Mouse (Mus musculus) kidney, postnatal 0 days (tissue): ENCODE results near the gene Ctc1. TPM values are rescaled to one million over a fixed set of nuclear protein-coding genes. Genes with fewer than 3 reads are reported as not detected.
"Not testable (repeated sequence)": the region's sequence is repeated elsewhere in the genome, so short reads cannot be mapped to it uniquely, and the experiment has no call there.

ENCODE experiments used
- ATAC-seq: fragments of 200-750 bp; cut with Nextera tagmentation; replicated peaks from 2 replicates; pipeline ENCODE4 v1.8.0; 2017; ENCODE audit warnings: low read depth, moderate number of reproducible peaks, moderate TSS enrichment, moderate library complexity; ENCODE audit not compliant: low FRiP score
- DNase-seq: peaks from one replicate; pipeline ENCODE4 v3.0.0-alpha.2; 2016; ENCODE audit warnings: low spot score
- H3K27ac ChIP-seq: fragments of 300-500 bp; sonication (generic); 2 replicates; pipeline ENCODE4 v1.5.1; 2014; ENCODE audit warnings: mild to moderate bottlenecking
- H3K27me3 ChIP-seq: fragments of 300-500 bp; sonication (generic); 2 replicates; pipeline ENCODE4 v1.6.1; 2014; ENCODE audit warnings: low read length, mixed read lengths; ENCODE audit not compliant: insufficient read depth
- H3K36me3 ChIP-seq: fragments of 300-500 bp; sonication (generic); 2 replicates; pipeline ENCODE4 v1.6.1; 2014; ENCODE audit warnings: low read length, mixed read lengths; ENCODE audit not compliant: insufficient read depth
- H3K4me1 ChIP-seq: fragments of 300-500 bp; sonication (generic); replicated peaks from 2 replicates; pipeline ENCODE4 v1.6.1; 2014; ENCODE audit warnings: antibody characterized with exemption, low read length, mixed read lengths; ENCODE audit not compliant: insufficient read depth
- H3K4me2 ChIP-seq: fragments of 300-500 bp; sonication (generic); 2 replicates; pipeline ENCODE4 v1.6.1; 2014; ENCODE audit warnings: mild to moderate bottlenecking, low read length, moderate library complexity, mixed read lengths
- H3K4me3 ChIP-seq: fragments of 300-500 bp; sonication (generic); replicated peaks from 2 replicates; pipeline ENCODE4 v1.5.1; 2014; ENCODE audit warnings: low read depth, low read length
- H3K9ac ChIP-seq: fragments of 300-500 bp; sonication (generic); 2 replicates; pipeline ENCODE4 v1.6.1; 2014; ENCODE audit warnings: low read depth, low read length
- H3K9me3 ChIP-seq: fragments of 300-500 bp; sonication (generic); replicated peaks from 2 replicates; pipeline ENCODE4 v1.6.1; 2016; ENCODE audit warnings: low read length, inconsistent platforms, mixed read lengths
- CTCF ChIP-seq: IDR thresholded peaks from 2 replicates; pipeline ENCODE4 v1.5.1; 2016; ENCODE audit warnings: antibody characterized with exemption, low read depth, mild to moderate bottlenecking, moderate library complexity
- WGBS: fragments of 180-500 bp; shearing (Covaris S2); extraction: QIAGEN DNeasy Blood & Tissue Kit; methylation state at CpG from one replicate; pipeline ENCODE4 v1.1.7; 2014; 5-methylcytosine and 5-hydroxymethylcytosine counted together
- polyA plus RNA-seq: library from polyadenylated mRNA; unstranded; fragments of >200 nt; fragmentation: Nextera tagmentation; extraction: Ambion mirVana; gene quantifications from 2 replicates; pipeline ENCODE4 v1.2.1, GENCODE M21; 2015

The Ctc1 gene
- polyA plus RNA-seq = 27.6 and 27.7 TPM in 2 replicates

GRCm38 (mm10) chr11:69015644-69016441, at the start of gene Ctc1:
TSS of gene Ctc1 (plus strand) at chr11:69015911.
- Histone ChIP-seq H3K27me3 (no peaks in the 10 kb centered on the region), H3K9ac (peak within 1 kb of the TSS; percentile 75), H3K9me3 (no peaks in the 10 kb centered on the region), H3K4me3 (peak within 1 kb of the TSS; percentile 57), H3K36me3 (no peaks in the 10 kb centered on the region), H3K4me1 (peaks cover 10% of the 10 kb centered on the region), H3K27ac (peak within 1 kb of the TSS; percentile 83), H3K4me2 (peak within 1 kb of the TSS; percentile 77)
- peak; percentile 94 for ATAC-seq
- peak; percentile 71 for TF ChIP-seq CTCF
- WGBS = 2% methylated on average over 38 of the region's 38 CpGs
- peak; percentile 98 for DNase-seq

GRCm38 (mm10) chr11:68966554-68966953, 49.2 kb upstream of the Ctc1 start:
- Histone ChIP-seq H3K9ac (no peak overlapping the region), H3K27me3 (no peaks in the 10 kb centered on the region), H3K36me3 (no peaks in the 10 kb centered on the region), H3K4me1 (peaks cover 6% of the 10 kb centered on the region; the same call in 1 of the 2 replicates), H3K27ac (no peak overlapping the region), H3K9me3 (no peaks in the 10 kb centered on the region), H3K4me2 (no peak overlapping the region), H3K4me3 (no peak overlapping the region)
- TF ChIP-seq CTCF = no peak
- ATAC-seq = no peak
- 28% methylated on average over 1 of the region's 1 CpGs for WGBS
- DNase-seq = no peak

- H3K9ac ChIP-seq = peak within 1 kb of the TSS; percentile 44
- no peaks in the 10 kb centered on the region for H3K27me3 ChIP-seq
- peak within 1 kb of the TSS; percentile 81 for H3K4me2 ChIP-seq
- peak within 1 kb of the TSS; percentile 43 for H3K4me3 ChIP-seq
- ATAC-seq (peak; percentile 93), DNase-seq (peak; percentile 94)
- H3K4me1 ChIP-seq = peaks cover 6% of the 10 kb centered on the region; the same call in 1 of the 2 replicates
- H3K36me3 ChIP-seq = no peaks in the 10 kb centered on the region
- peak; percentile 42 for TF ChIP-seq CTCF
- H3K27ac ChIP-seq = no peak within 1 kb of the TSS
- WGBS = 1% methylated on average over 50 of the region's 50 CpGs
- no peaks in the 10 kb centered on the region for H3K9me3 ChIP-seq
Measured at GRCm38 (mm10) chr11:68967337-68968282, 48.1 kb upstream of the Ctc1 start, which contains the start of gene Slc25a35. TSS of gene Slc25a35 (plus strand) at chr11:68968131.

GRCm38 (mm10) chr11:68968752-68969151, 47.0 kb upstream of the Ctc1 start:
- no peaks in the 10 kb centered on the region for H3K9me3 ChIP-seq
- H3K4me1 ChIP-seq = peaks cover 6% of the 10 kb centered on the region; the same call in 1 of the 2 replicates
- no peak overlapping the region for H3K4me3 ChIP-seq
- 0 out of 2 replicates have a peak overlapping the region, but pooled peaks have one; percentile 44 for H3K9ac ChIP-seq
- DNase-seq (no peak), ATAC-seq (no peak)
- no peak overlapping the region for H3K27ac ChIP-seq
- H3K27me3 ChIP-seq = no peaks in the 10 kb centered on the region
- H3K4me2 ChIP-seq = peak overlapping the region; percentile 81
- 88% methylated on average over 11 of the region's 11 CpGs for WGBS
- TF ChIP-seq CTCF = no peak
- no peaks in the 10 kb centered on the region for H3K36me3 ChIP-seq

- Histone ChIP-seq H3K9ac (no peak overlapping the region), H3K4me2 (no peak overlapping the region), H3K4me1 (peaks cover 6% of the 10 kb centered on the region; the same call in 1 of the 2 replicates), H3K36me3 (no peaks in the 10 kb centered on the region), H3K27me3 (no peaks in the 10 kb centered on the region), H3K27ac (no peak overlapping the region), H3K4me3 (no peak overlapping the region), H3K9me3 (no peaks in the 10 kb centered on the region)
- no peak for TF ChIP-seq CTCF
- DNase-seq (peak; percentile 42), ATAC-seq (no peak)
- WGBS = 71% methylated on average over 4 of the region's 4 CpGs
Measured at GRCm38 (mm10) chr11:68970232-68970631, 45.5 kb upstream of the Ctc1 start.

- under 1% methylated on average over 37 of the region's 38 CpGs for WGBS
- Histone ChIP-seq H3K4me2 (peak overlapping the region; percentile 68), H3K4me3 (peak overlapping the region; percentile 39), H3K9ac (peak overlapping the region; percentile 35; the same call in 1 of the 2 replicates)
- not testable (repeated sequence) for H3K4me1 ChIP-seq, H3K27me3 ChIP-seq, H3K27ac ChIP-seq, H3K36me3 ChIP-seq, H3K9me3 ChIP-seq
- DNase-seq = peak; percentile 92
- peak; percentile 86 for ATAC-seq
Measured at GRCm38 (mm10) chr11:68973250-68974058, 42.3 kb upstream of the Ctc1 start.
